Mouse (Mus musculus): ENCODE measurements at regions not wholly inside any gene's neighbourhood (a gene's known extent, or its start where the extent isn't known, plus 50 kb on each side); places are given as distances from the start of the nearest gene placed in this dataset.

GRCm38 (mm10) chr14:76687971-76688407 lies 131.3 kb upstream of the Serp2 start:
- TF ChIP-seq ZNF384 (IDR thresholded peaks at IDR 0.05; ENCODE audit: low read depth, low read length): no peak
- no peak for TF ChIP-seq ZC3H11A (IDR thresholded peaks at IDR 0.05; ENCODE audit: borderline replicate concordance, low read depth, low read length)
- no peak for TF ChIP-seq CHD2 (IDR thresholded peaks at IDR 0.05; ENCODE audit: low read depth, low read length)
- no peak for TF ChIP-seq MAFK (IDR thresholded peaks at IDR 0.05; ENCODE audit: insufficient read depth, low read depth, low read length)
- TF ChIP-seq HCFC1 (IDR thresholded peaks at IDR 0.05; ENCODE audit: borderline replicate concordance, insufficient read depth, low read length): no peak
- H3K9me3 ChIP-seq (ENCODE audit: control insufficient read depth, insufficient read depth, low read depth, low read length): no peaks in the 10 kb centered on the region
- H3K9ac ChIP-seq (ENCODE audit: insufficient read depth, low read depth, low read length, poor library complexity, severe bottlenecking): no peak overlapping the region
- H3K4me3 ChIP-seq (ENCODE audit: insufficient read depth in 1 of 2, low read depth in 1 of 2, low read length in 2 of 2, poor library complexity in 1 of 2, severe bottlenecking in 1 of 2): no peak overlapping the region
- no peaks in the 10 kb centered on the region for H3K36me3 ChIP-seq (ENCODE audit: control insufficient read depth, insufficient read depth, low read length, poor library complexity, severe bottlenecking)
- peaks cover 0 to 5% of the 10 kb centered on the region in 2 experiments; a peak in 2 of 4 replicates for H3K4me1 ChIP-seq (ENCODE audit: control insufficient read depth in 2 of 2, insufficient read depth in 2 of 2, low read length in 2 of 2, poor library complexity in 1 of 2)
- in situ Hi-C loops (cut with MboI; ENCODE audit: low sequenced_read_pairs in 2 of 2, unreplicated experiment in 2 of 2): no loop called here
- no peak overlapping the region for H3K27ac ChIP-seq (ENCODE audit: insufficient read depth, low read depth, low read length, poor library complexity, severe bottlenecking)
- DNase-seq (ENCODE audit: low read depth, low spot score): no peak

GRCm38 (mm10) chr14:76686762-76687453 lies 130.2 kb upstream of the Serp2 start:
- DNase-seq (ENCODE audit: low read depth, low spot score): no peak
- Histone ChIP-seq H3K9me3 (ENCODE audit: control insufficient read depth, insufficient read depth, low read depth, low read length) (no peaks in the 10 kb centered on the region), H3K4me1 (ENCODE audit: control insufficient read depth in 2 of 2, insufficient read depth in 2 of 2, low read length in 2 of 2, poor library complexity in 1 of 2) (peaks cover 0 to 5% of the 10 kb centered on the region in 2 experiments; a peak in 2 of 4 replicates), H3K36me3 (ENCODE audit: control insufficient read depth, insufficient read depth, low read length, poor library complexity, severe bottlenecking) (no peaks in the 10 kb centered on the region), H3K4me3 (ENCODE audit: insufficient read depth in 1 of 2, low read depth in 1 of 2, low read length in 2 of 2, poor library complexity in 1 of 2, severe bottlenecking in 1 of 2) (no peak overlapping the region), H3K27ac (ENCODE audit: insufficient read depth, low read depth, low read length, poor library complexity, severe bottlenecking) (no peak overlapping the region), H3K9ac (ENCODE audit: insufficient read depth, low read depth, low read length, poor library complexity, severe bottlenecking) (no peak overlapping the region)
- TF ChIP-seq CHD2 (IDR thresholded peaks at IDR 0.05; ENCODE audit: low read depth, low read length) (no peak), ZC3H11A (IDR thresholded peaks at IDR 0.05; ENCODE audit: borderline replicate concordance, low read depth, low read length) (no peak), MAFK (IDR thresholded peaks at IDR 0.05; ENCODE audit: insufficient read depth, low read depth, low read length) (no peak), ZNF384 (IDR thresholded peaks at IDR 0.05; ENCODE audit: low read depth, low read length) (no peak), HCFC1 (IDR thresholded peaks at IDR 0.05; ENCODE audit: borderline replicate concordance, insufficient read depth, low read length) (no peak)
- in situ Hi-C loops (cut with MboI; ENCODE audit: low sequenced_read_pairs in 2 of 2, unreplicated experiment in 2 of 2): no loop called here

- no peak overlapping the region for H3K27ac ChIP-seq (ENCODE audit: insufficient read depth, low read depth, low read length, poor library complexity, severe bottlenecking)
Measured at GRCm38 (mm10) chr14:76685830-76686761, 129.4 kb upstream of the Serp2 start.

GRCm38 (mm10) chr14:76684327-76684726 lies 127.6 kb upstream of the Serp2 start:
- H3K9ac ChIP-seq (ENCODE audit: insufficient read depth, low read depth, low read length, poor library complexity, severe bottlenecking): no peak overlapping the region
- H3K4me1 ChIP-seq (ENCODE audit: control insufficient read depth in 2 of 2, insufficient read depth in 2 of 2, low read length in 2 of 2, poor library complexity in 1 of 2): peaks cover 0 to 5% of the 10 kb centered on the region in 2 experiments; a peak in 2 of 4 replicates
- in situ Hi-C loops (cut with MboI; ENCODE audit: low sequenced_read_pairs in 2 of 2, unreplicated experiment in 2 of 2): no loop called here
- H3K36me3 ChIP-seq (ENCODE audit: control insufficient read depth, insufficient read depth, low read length, poor library complexity, severe bottlenecking): no peaks in the 10 kb centered on the region
- no peak for DNase-seq (ENCODE audit: low read depth, low spot score)
- no peak overlapping the region for H3K4me3 ChIP-seq (ENCODE audit: insufficient read depth in 1 of 2, low read depth in 1 of 2, low read length in 2 of 2, poor library complexity in 1 of 2, severe bottlenecking in 1 of 2)
- TF ChIP-seq ZC3H11A (IDR thresholded peaks at IDR 0.05; ENCODE audit: borderline replicate concordance, low read depth, low read length) (no peak), CHD2 (IDR thresholded peaks at IDR 0.05; ENCODE audit: low read depth, low read length) (no peak), HCFC1 (IDR thresholded peaks at IDR 0.05; ENCODE audit: borderline replicate concordance, insufficient read depth, low read length) (no peak), ZNF384 (IDR thresholded peaks at IDR 0.05; ENCODE audit: low read depth, low read length) (no peak), MAFK (IDR thresholded peaks at IDR 0.05; ENCODE audit: insufficient read depth, low read depth, low read length) (no peak)
- H3K27ac ChIP-seq (ENCODE audit: insufficient read depth, low read depth, low read length, poor library complexity, severe bottlenecking): no peak overlapping the region
- no peaks in the 10 kb centered on the region for H3K9me3 ChIP-seq (ENCODE audit: control insufficient read depth, insufficient read depth, low read depth, low read length)

More at GRCm38 (mm10) chr14:76685830-76686761, 129.4 kb upstream of the Serp2 start:
- no peak for DNase-seq (ENCODE audit: low read depth, low spot score)
- no peak for TF ChIP-seq CHD2 (IDR thresholded peaks at IDR 0.05; ENCODE audit: low read depth, low read length)
- TF ChIP-seq HCFC1 (IDR thresholded peaks at IDR 0.05; ENCODE audit: borderline replicate concordance, insufficient read depth, low read length): no peak
- TF ChIP-seq ZNF384 (IDR thresholded peaks at IDR 0.05; ENCODE audit: low read depth, low read length): no peak
- no peak for TF ChIP-seq ZC3H11A (IDR thresholded peaks at IDR 0.05; ENCODE audit: borderline replicate concordance, low read depth, low read length)
- no peak for TF ChIP-seq MAFK (IDR thresholded peaks at IDR 0.05; ENCODE audit: insufficient read depth, low read depth, low read length)
- H3K9ac ChIP-seq (ENCODE audit: insufficient read depth, low read depth, low read length, poor library complexity, severe bottlenecking): no peak overlapping the region
- in situ Hi-C loops (cut with MboI; ENCODE audit: low sequenced_read_pairs in 2 of 2, unreplicated experiment in 2 of 2): no loop called here
- H3K36me3 ChIP-seq (ENCODE audit: control insufficient read depth, insufficient read depth, low read length, poor library complexity, severe bottlenecking): no peaks in the 10 kb centered on the region
- peaks cover 0 to 5% of the 10 kb centered on the region in 2 experiments; a peak in 2 of 4 replicates for H3K4me1 ChIP-seq (ENCODE audit: control insufficient read depth in 2 of 2, insufficient read depth in 2 of 2, low read length in 2 of 2, poor library complexity in 1 of 2)
- no peak overlapping the region for H3K4me3 ChIP-seq (ENCODE audit: insufficient read depth in 1 of 2, low read depth in 1 of 2, low read length in 2 of 2, poor library complexity in 1 of 2, severe bottlenecking in 1 of 2)
- H3K9me3 ChIP-seq (ENCODE audit: control insufficient read depth, insufficient read depth, low read depth, low read length): no peaks in the 10 kb centered on the region
